Mouse (Mus musculus) neural tube, embryonic 13.5 days (tissue): ENCODE results near the gene Ptgir. TPM values are rescaled to one million over a fixed set of nuclear protein-coding genes. Genes with fewer than 3 reads are reported as not detected.

Experiments used
- ATAC-seq: fragments of 200-750 bp; cut with Nextera tagmentation; 2 replicates; pipeline ENCODE4 v1.8.0; 2017; ENCODE audit warnings: low read depth, mild to moderate bottlenecking, moderate TSS enrichment, moderate library complexity
- H3K27ac ChIP-seq: fragments of 300-500 bp; sonication (generic); replicated peaks from 2 replicates; pipeline ENCODE4 v1.5.1; 2015; ENCODE audit warnings: moderate library complexity, mild to moderate bottlenecking, inconsistent platforms
- H3K27me3 ChIP-seq: fragments of 300-500 bp; sonication (generic); 2 replicates; pipeline ENCODE4 v1.6.1; 2015; ENCODE audit warnings: mild to moderate bottlenecking, inconsistent platforms
- H3K36me3 ChIP-seq: fragments of 300-500 bp; sonication (generic); 2 replicates; pipeline ENCODE4 v1.6.1; 2015; ENCODE audit warnings: mild to moderate bottlenecking, inconsistent platforms
- H3K4me1 ChIP-seq: fragments of 300-500 bp; sonication (generic); replicated peaks from 2 replicates; pipeline ENCODE4 v1.6.1; 2015; ENCODE audit warnings: inconsistent platforms
- H3K4me2 ChIP-seq: fragments of 300-500 bp; sonication (generic); 2 replicates; pipeline ENCODE4 v1.6.1; 2015; ENCODE audit warnings: inconsistent platforms, mild to moderate bottlenecking, moderate library complexity
- H3K4me3 ChIP-seq: fragments of 300-500 bp; sonication (generic); 2 replicates; pipeline ENCODE4 v1.5.1; 2015; ENCODE audit warnings: mild to moderate bottlenecking, inconsistent platforms
- H3K9ac ChIP-seq: fragments of 300-500 bp; sonication (generic); 2 replicates; pipeline ENCODE4 v1.6.1; 2015; ENCODE audit warnings: moderate library complexity, mild to moderate bottlenecking, inconsistent platforms
- H3K9me3 ChIP-seq: fragments of 300-500 bp; sonication (generic); 2 replicates; pipeline ENCODE4 v1.6.1; 2016; ENCODE audit warnings: inconsistent platforms
- WGBS: fragments of 180-500 bp; shearing (Covaris S2); methylation state at CpG from one replicate; pipeline ENCODE4 v1.1.7; 2015; 5-methylcytosine and 5-hydroxymethylcytosine counted together
- polyA plus RNA-seq: library from polyadenylated mRNA; unstranded; fragments of >200 nt; fragmentation: Nextera tagmentation; extraction: Ambion mirVana; gene quantifications from 2 replicates; pipeline ENCODE4 v1.2.1, GENCODE M21; 2015

The Ptgir gene
- polyA plus RNA-seq, 1 experiment from 2014 or later, result 3.6 TPM

DNA sequence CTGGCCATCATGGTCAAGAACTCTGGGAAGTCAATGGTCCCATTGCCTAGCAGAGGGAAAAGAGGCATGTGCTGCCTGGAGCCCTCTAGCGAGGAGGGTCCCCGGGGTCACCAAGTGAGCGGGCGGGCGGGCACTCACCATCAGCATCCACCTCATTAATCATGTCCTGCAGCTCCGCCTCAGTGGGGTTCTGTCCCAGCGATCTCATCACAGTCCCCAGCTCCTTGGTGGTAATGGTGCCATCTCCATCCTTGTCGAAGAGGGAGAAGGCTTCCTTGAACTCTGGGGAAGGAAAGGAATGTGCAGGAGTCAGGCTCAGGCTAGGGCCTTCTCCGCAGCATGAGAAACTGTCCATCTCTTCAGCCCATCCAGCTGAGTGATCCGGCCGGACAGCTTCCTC, 11.2 kb downstream of the Ptgir start:
- Histone ChIP-seq H3K9ac (0 out of 2 replicates have a peak overlapping the region, but pooled peaks have one; percentile 9), H3K4me3 (no peak overlapping the region), H3K27ac (peak overlapping the region; percentile 49; the same call in 1 of the 2 replicates), H3K27me3 (no peaks in the 10 kb centered on the region), H3K4me1 (peaks cover 72% of the 10 kb centered on the region), H3K9me3 (no peaks in the 10 kb centered on the region), H3K4me2 (no peak overlapping the region), H3K36me3 (peaks cover 65% of the 10 kb centered on the region)
- 61% methylated on average over 11 of the region's 11 CpGs for WGBS
- no peak for ATAC-seq

DNA sequence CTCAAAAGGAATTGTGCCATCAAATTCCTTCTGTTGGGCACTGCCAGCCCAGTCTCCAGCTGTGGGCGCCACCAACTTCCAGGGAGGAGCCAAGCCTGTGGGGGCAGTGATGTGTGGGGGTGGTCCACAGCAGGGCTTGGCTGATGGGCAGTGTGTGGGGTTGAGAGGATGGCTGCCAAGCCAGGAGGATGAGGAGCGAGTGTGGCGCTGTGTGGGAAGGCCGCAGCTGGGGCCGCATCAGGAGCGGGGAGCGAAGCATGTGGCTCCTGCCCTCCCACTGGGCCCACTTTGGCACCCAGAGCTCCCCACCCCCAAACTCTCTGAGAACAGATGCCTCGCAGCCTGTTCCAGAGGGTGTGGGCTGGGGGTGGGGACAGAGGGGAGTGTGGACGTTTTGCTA, 11.7 kb downstream of the Ptgir start:
- Histone ChIP-seq H3K27me3 (no peaks in the 10 kb centered on the region), H3K4me1 (peaks cover 72% of the 10 kb centered on the region), H3K4me2 (no peak overlapping the region), H3K4me3 (no peak overlapping the region), H3K9ac (peak overlapping the region; percentile 9; the same call in 1 of the 2 replicates), H3K36me3 (peaks cover 65% of the 10 kb centered on the region), H3K9me3 (no peaks in the 10 kb centered on the region), H3K27ac (peak overlapping the region; percentile 49; the same call in 1 of the 2 replicates)
- ATAC-seq, result no peak
- 60% methylated on average over 9 of the region's 9 CpGs for WGBS

DNA sequence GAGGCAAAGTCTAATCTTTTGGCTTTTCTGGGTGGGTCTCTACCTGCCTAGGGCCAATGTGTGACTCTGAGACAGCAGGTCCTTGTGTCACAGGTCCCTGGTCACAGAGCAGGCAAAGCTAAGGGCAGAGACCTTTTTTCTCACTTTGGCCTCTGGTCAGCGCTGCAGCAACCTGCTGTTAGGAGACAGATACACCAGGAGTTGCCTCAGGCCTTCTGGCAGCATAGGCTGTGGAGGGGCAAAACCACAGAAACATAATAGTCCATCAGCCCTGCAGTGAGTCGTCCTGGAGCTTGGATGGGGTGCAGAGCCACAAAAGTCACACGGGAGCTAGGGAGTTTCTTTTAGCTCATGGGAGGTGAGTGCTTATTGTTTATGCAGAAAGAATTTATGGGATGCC, 12.4 kb downstream of the Ptgir start:
- H3K36me3 ChIP-seq, result peaks cover 65% of the 10 kb centered on the region
- no peaks in the 10 kb centered on the region for H3K27me3 ChIP-seq
- H3K27ac ChIP-seq, result peak overlapping the region; percentile 9; the same call in 1 of the 2 replicates
- WGBS, result 73% methylated on average over 3 of the region's 3 CpGs
- H3K9ac ChIP-seq, result 0 out of 2 replicates have a peak overlapping the region, but pooled peaks have one; percentile 13
- no peaks in the 10 kb centered on the region for H3K9me3 ChIP-seq
- no peak overlapping the region for H3K4me3 ChIP-seq
- no peak overlapping the region for H3K4me2 ChIP-seq
- ATAC-seq, result no peak
- H3K4me1 ChIP-seq, result peaks cover 68% of the 10 kb centered on the region

DNA sequence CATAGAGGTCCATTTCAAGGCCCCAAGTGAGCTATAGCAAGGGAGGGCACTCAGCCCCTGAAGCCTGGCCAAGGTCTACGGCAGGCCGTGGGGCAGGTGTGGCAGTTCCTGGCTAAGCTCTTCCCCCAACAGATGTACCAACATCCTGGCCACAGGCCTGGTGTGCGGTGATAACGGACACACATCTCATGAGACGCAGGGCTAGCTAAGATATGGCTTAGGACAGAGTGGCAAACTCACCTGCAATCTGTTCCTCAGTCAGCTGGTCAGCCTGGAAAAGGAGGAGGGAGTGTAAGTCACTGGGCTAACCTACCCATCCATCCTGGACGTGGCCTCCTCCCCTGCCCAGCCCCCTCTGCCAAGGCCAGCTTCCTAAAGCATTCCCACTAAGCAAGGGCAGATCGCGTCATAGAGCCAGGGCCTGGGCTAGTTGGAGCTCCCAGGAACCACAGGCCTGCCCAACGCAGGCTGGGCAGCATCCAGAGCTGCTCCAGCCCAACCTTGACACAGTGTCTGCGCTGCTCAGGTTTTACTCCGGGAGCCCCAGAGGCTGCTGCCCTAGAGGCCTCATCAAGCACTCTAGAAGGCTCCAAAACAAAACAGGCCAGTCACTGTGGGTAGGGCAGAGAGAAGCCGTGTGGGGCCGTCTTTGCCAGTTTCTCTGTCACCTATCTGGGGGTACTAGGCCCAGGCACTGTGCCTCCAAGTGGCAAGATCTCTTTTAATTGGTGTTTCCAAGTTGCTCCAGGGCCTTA, 13.3 kb downstream of the Ptgir start:
- ATAC-seq, result no peak
- peak overlapping the region; percentile 98 for H3K4me2 ChIP-seq
- peak overlapping the region; percentile 88 for H3K9ac ChIP-seq
- no peaks in the 10 kb centered on the region for H3K9me3 ChIP-seq
- WGBS, result 83% methylated on average over 13 of the region's 13 CpGs
- peaks cover 63% of the 10 kb centered on the region for H3K4me1 ChIP-seq
- peaks cover 57% of the 10 kb centered on the region for H3K36me3 ChIP-seq
- H3K27me3 ChIP-seq, result no peaks in the 10 kb centered on the region
- peak overlapping the region; percentile 23; the same call in 1 of the 2 replicates for H3K27ac ChIP-seq
- H3K4me3 ChIP-seq, result peak overlapping the region; percentile 61

DNA sequence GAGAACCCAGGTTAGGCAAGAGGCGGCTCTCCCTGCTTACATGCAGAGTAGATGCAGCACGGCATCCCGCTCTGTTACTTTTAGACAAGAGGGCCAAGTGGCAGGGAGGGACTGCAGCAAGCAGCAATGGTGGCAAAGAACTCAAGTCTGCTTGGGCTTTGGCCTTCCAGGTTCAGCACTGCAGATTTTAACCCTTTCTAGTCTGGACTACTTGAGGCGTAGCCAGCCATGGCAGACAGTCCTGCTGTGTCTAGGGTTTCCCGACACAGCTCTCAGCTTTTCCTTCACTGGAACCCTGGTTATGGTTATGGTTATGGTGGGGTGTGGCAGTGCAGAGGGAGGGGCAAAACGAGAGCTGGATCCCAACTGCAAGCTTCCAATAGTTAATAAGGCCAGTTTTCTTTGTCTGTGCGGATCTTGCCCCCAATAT, 13.9 kb downstream of the Ptgir start:
- peak overlapping the region; percentile 98 for H3K4me2 ChIP-seq
- peak overlapping the region; percentile 88 for H3K9ac ChIP-seq
- ATAC-seq, result no peak
- H3K4me1 ChIP-seq, result peaks cover 60% of the 10 kb centered on the region
- peaks cover 52% of the 10 kb centered on the region for H3K36me3 ChIP-seq
- WGBS, result 82% methylated on average over 7 of the region's 7 CpGs
- no peaks in the 10 kb centered on the region for H3K9me3 ChIP-seq
- no peaks in the 10 kb centered on the region for H3K27me3 ChIP-seq
- H3K27ac ChIP-seq, result 0 out of 2 replicates have a peak overlapping the region, but pooled peaks have one; percentile 23
- peak overlapping the region; percentile 61 for H3K4me3 ChIP-seq

DNA sequence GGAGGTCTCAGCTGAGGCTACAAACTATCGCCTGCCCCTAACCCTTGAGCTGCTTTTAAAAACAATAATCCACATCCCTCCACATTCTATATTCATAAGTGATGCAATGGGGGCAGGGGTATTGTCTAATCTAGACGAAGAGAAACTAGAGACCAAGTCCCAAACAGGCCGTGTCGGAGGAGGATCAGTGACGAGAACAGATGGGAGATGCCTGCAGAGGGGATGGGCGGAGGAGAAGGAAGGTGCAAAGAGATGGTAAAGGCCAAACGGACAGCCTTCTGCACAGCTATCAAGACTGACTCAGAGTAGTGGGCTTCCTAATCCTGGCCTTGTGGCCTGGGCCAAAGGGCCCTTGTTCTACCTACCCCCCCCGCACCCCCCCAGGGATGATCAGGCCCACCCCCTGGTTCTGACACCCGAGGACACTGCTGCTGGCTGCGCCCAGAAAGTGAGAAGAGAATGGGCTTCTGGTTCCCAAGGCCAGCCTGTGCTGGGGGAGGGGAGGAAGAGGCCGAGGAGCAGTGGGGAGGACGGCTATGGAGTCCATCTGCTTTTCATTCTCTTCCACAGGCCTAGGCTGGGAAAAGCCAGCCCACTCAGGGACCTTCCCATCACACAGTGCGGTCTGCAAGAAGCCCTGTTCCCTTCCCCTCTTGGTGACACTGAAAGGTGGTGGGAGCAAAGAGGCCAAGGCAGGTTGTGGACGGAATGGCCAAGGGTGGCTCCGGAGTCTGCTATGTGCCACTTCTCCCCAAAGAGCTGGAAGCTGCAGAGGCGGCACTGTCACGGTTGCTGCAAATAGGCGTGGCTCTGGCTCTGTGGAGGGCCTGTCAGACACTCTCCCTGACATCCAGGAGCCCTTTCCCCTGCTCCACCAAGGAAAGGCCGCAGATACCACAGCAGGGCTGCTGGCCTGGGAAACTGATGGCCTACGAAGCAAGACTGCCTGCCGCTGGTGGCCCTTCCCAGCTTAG, 14.8 kb downstream of the Ptgir start:
- H3K36me3 ChIP-seq, result peaks cover 42% of the 10 kb centered on the region
- peaks cover 60% of the 10 kb centered on the region for H3K4me1 ChIP-seq
- no peaks in the 10 kb centered on the region for H3K27me3 ChIP-seq
- H3K27ac ChIP-seq, result peak overlapping the region; percentile 96
- no peak for ATAC-seq
- H3K9me3 ChIP-seq, result no peaks in the 10 kb centered on the region
- 42% methylated on average over 21 of the region's 21 CpGs for WGBS
- H3K4me3 ChIP-seq, result peak overlapping the region; percentile 61
- H3K9ac ChIP-seq, result peak overlapping the region; percentile 88
- peak overlapping the region; percentile 98 for H3K4me2 ChIP-seq

DNA sequence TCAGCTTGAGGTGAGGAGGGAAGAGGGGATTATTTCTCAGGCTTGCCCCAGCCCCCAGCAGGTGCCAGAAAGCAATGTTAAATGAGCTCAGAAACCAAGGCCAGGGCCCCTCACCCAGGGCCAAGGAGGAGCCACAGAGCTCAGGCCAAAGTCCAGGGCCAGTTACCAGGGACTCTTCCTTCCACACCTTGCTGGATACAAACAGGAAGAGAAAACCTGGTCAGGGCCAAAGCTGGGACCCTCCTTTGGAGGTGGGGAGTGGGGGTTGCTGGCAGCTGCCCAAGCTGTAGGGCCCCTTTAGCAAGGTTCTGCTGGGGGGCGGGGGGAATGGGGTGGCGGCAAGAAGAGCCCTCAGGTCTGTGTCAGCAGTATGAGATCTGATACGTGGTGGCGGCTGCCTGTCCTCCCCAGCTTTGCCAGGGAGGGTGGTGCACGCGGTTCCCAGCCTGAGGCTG, 15.6 kb downstream of the Ptgir start:
- WGBS, result 58% methylated on average over 6 of the region's 6 CpGs
- Histone ChIP-seq H3K4me1 (peaks cover 60% of the 10 kb centered on the region), H3K27ac (peak overlapping the region; percentile 96), H3K9ac (peak overlapping the region; percentile 88), H3K4me3 (peak overlapping the region; percentile 61), H3K36me3 (peaks cover 34% of the 10 kb centered on the region), H3K27me3 (no peaks in the 10 kb centered on the region), H3K4me2 (peak overlapping the region; percentile 98), H3K9me3 (no peaks in the 10 kb centered on the region)
- no peak for ATAC-seq

DNA sequence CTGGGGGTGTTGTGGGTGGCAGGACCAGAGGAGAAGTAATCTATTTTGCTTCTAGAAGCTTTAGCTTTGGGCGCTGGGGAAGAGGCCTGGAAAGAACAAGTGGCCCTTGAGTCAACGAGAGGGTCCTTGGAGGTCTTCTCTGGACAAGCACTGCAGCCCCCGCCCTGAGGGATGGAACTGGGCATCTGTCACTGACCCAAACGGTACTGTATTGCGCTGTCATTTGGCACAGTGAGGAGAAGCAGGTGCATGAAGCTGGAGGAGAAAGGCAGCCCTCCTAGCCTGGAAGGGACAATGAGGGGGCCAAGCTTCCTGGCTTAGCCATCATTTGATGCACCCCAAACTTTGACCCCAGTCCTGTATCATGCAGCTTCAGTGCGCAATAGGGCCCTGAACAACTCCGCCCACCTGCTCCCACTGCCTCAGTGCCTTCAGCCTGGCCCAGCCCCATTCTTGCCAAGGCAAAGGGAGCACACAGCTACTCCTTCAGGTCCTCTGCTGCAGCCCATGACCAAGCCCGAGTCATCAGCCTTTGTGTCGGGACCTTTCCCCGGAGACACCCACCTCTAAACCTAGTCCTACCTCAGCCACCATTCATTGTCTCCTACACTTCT, 16.2 kb downstream of the Ptgir start:
- Histone ChIP-seq H3K4me3 (peak overlapping the region; percentile 61), H3K4me2 (peak overlapping the region; percentile 98), H3K4me1 (peaks cover 55% of the 10 kb centered on the region), H3K27me3 (no peaks in the 10 kb centered on the region), H3K9me3 (no peaks in the 10 kb centered on the region), H3K36me3 (peaks cover 28% of the 10 kb centered on the region), H3K27ac (peak overlapping the region; percentile 96), H3K9ac (peak overlapping the region; percentile 88)
- ATAC-seq, result no peak
- 38% methylated on average over 10 of the region's 10 CpGs for WGBS

DNA sequence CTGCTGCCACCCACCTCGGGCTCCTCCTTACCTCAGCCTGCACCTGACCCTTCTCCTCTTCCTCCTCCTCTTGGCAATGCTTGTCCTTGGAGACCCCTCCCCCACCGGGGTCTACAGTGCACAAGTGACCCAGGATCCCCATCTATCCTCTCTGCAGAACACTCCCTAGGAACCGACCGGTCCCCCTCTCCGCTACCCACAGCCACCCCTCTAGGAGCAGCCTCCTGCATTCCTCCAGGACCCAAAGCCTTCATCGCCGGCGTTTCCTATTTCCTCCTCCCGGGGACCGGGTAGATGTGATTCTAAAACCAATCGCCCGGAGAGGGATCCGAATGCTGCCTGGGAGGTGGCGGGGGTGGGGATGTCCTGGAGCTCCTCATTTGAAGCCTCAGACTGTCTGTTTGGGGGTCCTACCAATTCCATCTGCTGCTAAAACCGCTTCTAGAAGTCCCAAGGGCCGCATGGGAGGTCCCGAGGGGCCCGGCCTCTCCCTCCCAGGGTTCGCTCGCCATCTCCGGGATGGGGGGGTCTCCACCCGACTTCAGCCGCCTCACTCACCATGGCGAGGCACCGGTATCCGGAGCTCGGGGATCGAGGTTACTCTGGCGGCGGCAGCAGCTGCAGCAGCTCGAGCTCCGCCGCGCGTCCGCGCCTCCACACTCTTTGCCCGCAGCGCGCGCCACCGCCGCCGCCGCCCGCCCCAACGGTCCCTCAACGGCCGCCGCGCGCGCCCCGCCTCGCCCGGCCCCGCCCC, 17.2 kb downstream of the Ptgir start:
- H3K36me3 ChIP-seq, result peaks cover 19% of the 10 kb centered on the region
- H3K4me3 ChIP-seq, result peak overlapping the region; percentile 61
- peak overlapping the region; percentile 96 for H3K27ac ChIP-seq
- under 1% methylated on average over 56 of the region's 57 CpGs for WGBS
- ATAC-seq, result peak; percentile 61
- peak overlapping the region; percentile 88 for H3K9ac ChIP-seq
- 0 out of 2 replicates have a peak, but pooled peaks cover 2% of the 10 kb centered on the region for H3K27me3 ChIP-seq
- peak overlapping the region; percentile 98 for H3K4me2 ChIP-seq
- H3K9me3 ChIP-seq, result no peaks in the 10 kb centered on the region
- H3K4me1 ChIP-seq, result peaks cover 45% of the 10 kb centered on the region

DNA sequence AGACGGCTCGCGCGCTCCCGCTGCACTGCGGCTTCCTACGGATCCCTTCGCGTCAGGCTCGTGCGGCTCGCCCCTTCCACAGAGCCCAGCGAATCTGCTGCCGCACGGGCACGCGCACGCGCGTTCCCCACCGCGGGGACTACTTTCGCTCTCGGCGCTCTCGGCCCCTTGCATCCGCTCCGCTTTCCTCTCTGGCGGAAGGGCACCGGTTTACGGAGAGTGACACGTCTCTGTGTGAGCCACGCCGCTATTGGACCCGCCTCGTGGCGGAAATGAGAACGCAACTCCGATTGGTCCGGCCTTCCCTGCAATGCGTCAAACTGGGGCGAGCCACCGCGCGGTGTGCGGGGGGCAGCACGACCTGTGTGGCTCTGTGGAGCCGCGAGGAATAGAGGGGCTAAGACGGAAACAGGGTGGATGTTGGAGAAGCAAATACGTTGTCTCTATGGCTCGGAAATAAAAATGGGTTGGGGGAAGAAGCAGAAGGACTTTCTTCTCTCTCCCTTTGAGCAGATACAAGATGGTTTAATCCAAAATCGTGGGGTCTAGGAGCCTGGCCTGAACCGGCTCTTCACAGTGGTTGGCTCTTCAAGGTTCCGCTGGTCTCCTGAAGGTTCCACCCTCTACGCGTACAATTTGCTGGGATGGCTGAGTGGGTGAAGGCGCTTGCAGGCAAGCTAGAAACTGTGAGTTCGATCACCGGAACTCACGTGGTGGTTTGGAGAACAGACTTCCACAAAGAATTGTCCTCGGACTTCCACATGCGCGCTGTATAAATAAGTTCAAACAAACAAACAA, 17.9 kb downstream of the Ptgir start, which contains the start of gene Calm3:
Gene Calm3 (minus strand): TSS at position 78 of the 798 bp plus-strand sequence.
- peak; percentile 90 for ATAC-seq
- 0 out of 2 replicates have a peak, but pooled peaks cover 2% of the 10 kb centered on the region for H3K27me3 ChIP-seq
- H3K9ac ChIP-seq, result peak within 1 kb of the TSS; percentile 88
- H3K4me2 ChIP-seq, result peak within 1 kb of the TSS; percentile 98
- peak within 1 kb of the TSS; percentile 61 for H3K4me3 ChIP-seq
- H3K4me1 ChIP-seq, result peaks cover 37% of the 10 kb centered on the region
- peak within 1 kb of the TSS; percentile 96 for H3K27ac ChIP-seq
- H3K9me3 ChIP-seq, result no peaks in the 10 kb centered on the region
- H3K36me3 ChIP-seq, result peaks cover 11% of the 10 kb centered on the region
- WGBS, result 2% methylated on average over 64 of the region's 64 CpGs
